Mouse (Mus musculus) B cell, adult 2 months (primary cell): ENCODE measurements around the gene Mtcl1.

ENCODE experiments used
- DNase-seq, 2 experiments: peaks; one replicate each; pipeline ENCODE4 v3.0.0; 2022

Mtcl1 gene

GRCm38 (mm10) chr17:66358026-66358978, 91.2 kb downstream of the Mtcl1 start:
- no peak for DNase-seq

- no peak for DNase-seq
These were observed 92.2 kb downstream of the Mtcl1 start for GRCm38 (mm10) chr17:66357171-66358025.

DNA sequence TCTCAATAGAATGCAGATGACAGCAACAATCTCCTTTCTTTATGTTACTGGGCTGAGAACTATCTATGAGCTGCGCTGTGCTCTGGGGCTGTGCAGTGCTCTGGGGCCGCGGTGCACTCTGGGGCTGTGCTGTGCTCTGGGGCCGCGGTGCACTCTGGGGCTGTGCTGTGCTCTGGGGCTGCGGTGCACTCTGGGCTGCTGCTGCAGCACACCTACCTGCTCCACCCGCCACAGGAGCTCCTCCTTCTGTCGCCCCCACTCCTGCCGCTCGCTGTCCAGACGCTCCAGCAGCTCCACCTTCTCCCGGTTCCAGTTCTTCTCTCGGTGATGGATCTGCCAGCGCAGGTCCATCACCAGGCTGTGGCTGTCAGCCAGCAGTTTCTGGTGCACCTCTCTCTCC, 95.6 kb downstream of the Mtcl1 start:
- DNase-seq, result no peak

GRCm38 (mm10) chr17:66352847-66353643, 96.5 kb downstream of the Mtcl1 start:
- no peak for DNase-seq

DNA sequence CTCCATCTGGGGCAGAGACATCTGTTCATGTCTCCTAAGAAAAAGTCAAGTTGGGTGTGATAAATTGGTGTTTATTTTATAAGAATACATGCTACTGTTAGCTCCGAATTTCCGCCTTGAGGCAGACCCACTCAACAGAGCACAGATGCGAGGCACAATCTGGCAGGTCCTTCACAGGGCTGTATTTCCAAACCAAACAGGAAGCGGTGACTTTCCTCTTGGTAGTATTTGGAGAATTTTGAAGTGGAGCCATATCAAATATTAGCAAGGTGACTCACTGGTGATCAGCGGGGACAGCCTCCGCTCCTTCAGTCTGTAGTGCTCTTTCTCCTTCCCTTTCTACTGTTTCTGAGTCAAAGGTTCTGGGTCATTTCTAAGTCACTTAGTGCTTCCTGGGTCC, 97.3 kb downstream of the Mtcl1 start:
- DNase-seq, result no peak

DNA sequence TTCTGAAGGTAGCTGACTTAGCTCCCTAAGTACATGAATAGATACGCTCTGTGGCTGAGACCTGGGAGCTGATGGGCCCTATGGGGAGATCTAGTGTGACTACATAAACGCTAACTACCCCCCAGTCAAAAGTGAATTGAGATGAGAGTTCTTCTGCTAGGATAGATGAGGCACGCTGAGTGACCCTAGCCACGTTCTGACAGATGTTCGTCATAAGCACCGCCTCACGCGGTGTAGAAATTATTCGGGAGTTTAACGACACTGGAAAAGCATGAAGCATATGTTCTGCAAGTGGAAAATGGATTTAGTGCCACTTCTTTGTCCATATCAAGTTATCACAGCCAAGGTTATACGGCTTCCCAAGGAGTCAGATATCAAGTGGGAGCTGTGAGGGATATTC, 98.9 kb downstream of the Mtcl1 start:
- DNase-seq, result no peak

DNA sequence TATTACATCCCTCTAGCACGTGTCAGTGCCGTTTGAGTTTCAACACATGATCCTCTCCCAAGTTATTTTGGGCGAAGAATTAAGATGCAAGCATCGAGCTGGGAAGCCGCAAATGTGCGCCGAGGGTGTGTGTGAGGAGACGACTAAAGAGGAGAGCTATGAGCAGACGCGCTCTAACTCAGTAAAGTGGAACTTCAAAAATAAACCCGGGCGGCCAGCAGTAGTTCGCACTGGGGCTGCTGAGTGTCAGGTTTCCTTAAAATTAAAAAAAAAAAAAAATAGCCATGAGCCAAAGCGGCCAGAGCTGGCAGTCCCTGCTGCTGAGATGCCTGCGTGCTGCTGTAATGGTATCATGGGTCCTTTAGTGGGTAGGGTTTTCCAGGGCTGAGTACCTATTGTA, 99.4 kb downstream of the Mtcl1 start:
- DNase-seq, result no peak

DNA sequence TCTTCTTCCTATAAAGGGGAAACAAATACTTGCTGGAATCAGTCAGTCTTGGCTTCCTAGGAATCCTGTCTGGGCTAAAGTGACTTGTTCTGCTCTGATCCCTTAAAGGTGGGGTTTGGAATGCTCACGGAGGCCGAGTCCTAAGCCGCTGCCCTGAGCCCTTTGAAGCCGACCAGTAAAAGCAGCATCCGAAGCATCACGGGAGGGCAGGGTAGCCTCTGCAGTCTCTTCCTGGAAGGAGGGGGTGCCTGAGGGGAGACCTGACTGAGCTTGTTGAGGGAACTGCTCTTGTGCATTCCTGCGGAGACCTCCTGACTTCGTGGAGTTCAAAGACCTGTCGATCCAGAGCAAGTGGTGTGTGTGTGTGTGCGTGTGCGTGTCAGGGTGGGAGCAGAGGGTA, 103.2 kb downstream of the Mtcl1 start:
- no peak for DNase-seq

GRCm38 (mm10) chr17:66345680-66346079, 103.9 kb downstream of the Mtcl1 start:
- DNase-seq, result no peak

GRCm38 (mm10) chr17:66342932-66343331, 106.6 kb downstream of the Mtcl1 start:
- no peak for DNase-seq

- DNase-seq, result no peak
These were observed 107.9 kb downstream of the Mtcl1 start for GRCm38 (mm10) chr17:66341670-66342069.

- DNase-seq, result no peak
These were observed 108.8 kb downstream of the Mtcl1 start for GRCm38 (mm10) chr17:66340798-66341197.

DNA sequence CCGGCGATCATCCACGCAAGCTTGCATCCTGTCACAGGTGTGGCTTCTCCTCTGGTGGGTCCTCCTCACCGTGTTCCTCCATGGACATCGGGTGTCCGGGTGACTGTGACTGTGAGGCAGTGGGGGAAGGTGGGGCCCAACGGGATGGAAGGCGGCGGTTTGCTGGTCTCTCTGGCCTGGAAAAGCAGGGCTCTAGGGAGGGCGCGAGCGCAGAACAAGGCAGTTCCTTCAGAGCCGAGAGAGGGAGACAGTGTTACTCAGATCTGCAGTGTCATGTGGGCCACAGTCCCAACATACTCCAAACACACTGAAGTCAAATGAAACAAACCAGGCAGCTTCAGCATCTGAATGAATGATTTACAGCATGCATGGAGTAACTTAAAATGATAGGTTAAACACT, 111.6 kb downstream of the Mtcl1 start:
- DNase-seq, result no peak

GRCm38 (mm10) chr17:66335568-66335967, 114.0 kb downstream of the Mtcl1 start:
- DNase-seq, result no peak

DNA sequence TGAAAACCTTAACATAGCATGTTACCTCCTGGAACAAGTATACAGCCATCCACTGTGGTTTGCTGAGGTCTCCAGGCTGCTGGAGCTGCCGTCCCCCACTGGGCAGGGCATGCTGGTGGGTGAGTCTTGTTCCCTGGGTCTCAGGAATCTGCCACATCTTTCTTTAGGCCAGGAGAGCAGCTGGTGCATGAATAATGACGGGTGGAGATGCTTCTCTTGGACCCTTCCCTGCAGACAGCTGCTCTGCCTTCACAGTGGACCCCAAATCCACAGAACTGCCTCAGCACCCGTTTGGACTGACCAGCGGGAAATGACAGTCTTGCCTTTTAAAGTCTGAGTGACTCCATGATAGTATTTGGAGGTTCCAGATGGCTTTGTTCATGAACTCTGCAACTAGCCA, 114.7 kb downstream of the Mtcl1 start:
- DNase-seq, result no peak

GRCm38 (mm10) chr17:66331207-66331606, 118.3 kb downstream of the Mtcl1 start:
- no peak for DNase-seq

DNA sequence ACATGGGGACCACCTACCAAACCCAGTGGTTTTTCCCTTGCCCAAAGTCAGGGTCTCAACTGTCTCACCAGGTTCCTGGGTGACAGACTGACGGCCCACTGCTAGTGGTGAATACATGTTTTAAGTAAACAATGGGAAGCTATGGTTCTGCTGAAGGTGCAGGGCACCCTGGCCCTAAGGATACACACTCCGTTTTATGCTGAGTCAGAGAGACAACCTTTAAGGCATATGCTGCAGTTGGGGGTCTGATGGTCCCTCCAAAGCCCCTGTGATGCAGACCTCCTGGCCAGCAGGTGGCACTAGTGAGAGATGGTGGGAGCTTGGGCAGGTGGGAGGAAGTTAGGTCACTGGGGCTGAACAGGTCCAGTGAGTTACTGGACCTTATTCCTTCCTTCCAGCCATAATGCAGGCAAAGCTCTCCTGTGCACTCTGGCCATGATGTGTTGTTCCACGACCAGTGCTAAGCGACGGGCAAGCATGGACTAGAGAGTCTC, 123.0 kb downstream of the Mtcl1 start:
- DNase-seq, result no peak

- DNase-seq, result no peak
These were observed 123.4 kb downstream of the Mtcl1 start for GRCm38 (mm10) chr17:66326204-66326545.

DNA sequence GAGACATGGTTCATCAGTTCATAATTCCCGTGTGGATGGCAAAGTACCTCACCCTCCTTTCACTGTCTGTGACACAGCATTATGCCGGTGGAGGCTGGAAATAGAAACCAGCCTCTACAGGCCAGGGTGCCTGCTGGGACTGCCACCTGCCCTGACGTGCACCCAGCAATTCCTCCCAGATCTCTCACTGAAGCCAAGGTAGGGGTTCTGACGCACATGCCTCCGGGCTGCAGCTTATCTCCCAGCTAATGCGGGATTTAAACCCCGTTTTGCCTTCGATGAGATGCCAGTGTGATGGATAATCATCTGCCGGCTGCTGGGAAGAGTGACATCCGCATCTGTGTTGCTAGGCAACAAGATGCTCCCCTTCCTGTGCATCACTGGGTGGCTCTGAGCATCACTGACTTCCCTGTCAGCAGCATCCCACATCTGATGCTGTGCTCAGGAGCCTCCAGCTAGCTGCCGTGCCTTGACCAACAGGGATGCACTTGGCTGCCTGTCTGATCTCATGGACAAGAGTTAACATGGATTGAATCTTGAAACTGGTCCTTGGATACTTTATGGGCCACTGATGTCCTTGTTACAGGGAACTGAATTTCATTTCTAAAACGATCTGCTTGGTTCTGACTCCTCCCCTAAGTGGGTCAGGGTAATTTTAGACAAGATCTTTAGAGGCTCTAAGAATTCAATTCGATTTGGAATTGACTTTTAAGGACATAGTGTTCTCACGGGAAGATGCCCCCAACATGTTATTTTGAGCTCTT, 123.9 kb downstream of the Mtcl1 start:
- DNase-seq, result no peak

DNA sequence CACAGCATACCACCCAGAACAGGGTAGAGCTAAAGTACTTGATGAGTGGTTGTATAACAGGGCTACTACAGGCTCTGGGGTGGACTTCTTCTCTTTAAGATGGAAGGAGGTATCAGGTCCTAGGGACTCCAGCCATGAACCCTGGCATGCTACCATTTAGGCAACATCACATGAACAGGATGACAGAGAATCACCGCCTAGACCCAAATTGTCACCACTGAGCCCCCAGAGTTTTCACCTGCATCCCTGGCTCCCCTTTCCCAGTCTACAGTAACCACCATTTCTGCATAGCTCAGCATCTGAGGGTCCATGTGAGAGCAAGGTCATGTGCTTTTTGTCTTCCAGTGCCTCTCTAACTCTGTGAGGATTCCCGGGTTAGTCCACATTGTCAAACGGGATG, 124.7 kb downstream of the Mtcl1 start:
- DNase-seq, result no peak

- DNase-seq, result no peak
These were observed 126.8 kb downstream of the Mtcl1 start for GRCm38 (mm10) chr17:66322646-66323255.

DNA sequence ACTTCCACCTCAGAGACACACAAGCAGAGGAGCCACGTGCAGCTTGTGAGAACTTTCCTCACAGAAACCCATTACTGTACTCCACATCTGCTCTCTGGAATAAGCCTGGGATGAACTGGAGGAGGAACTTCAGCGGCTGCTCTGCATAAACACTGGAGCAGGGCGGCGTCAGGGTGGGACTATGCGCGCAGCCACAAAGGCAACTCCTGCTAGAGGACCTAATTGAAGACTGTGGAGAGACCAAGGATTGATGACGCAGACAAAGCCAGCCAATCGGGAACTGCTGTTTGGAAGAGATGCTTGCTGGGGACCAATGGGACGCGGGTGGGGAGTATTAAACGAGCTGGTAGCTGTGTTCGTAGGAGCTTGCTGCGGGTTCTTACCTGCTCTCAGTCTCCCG, 127.6 kb downstream of the Mtcl1 start:
- no peak for DNase-seq
